Mouse (Mus musculus) layer of hippocampus, adult 6 months (tissue): Measurements from ENCODE around the gene Camta1. TPM values are rescaled to one million over a fixed set of nuclear protein-coding genes. Genes with fewer than 3 reads are reported as not detected.

Experiments used
- long read RNA-seq, 2 experiments: library from polyadenylated mRNA; unstranded; transcript quantifications; one replicate each; pipeline ENCODE4 v2.0.0; 2019 to 2020
- polyA plus RNA-seq: library from polyadenylated mRNA; unstranded; fragments of <200 nt; fragmentation: Nextera tagmentation; gene quantifications from 2 replicates; pipeline ENCODE4 v1.2.3, GENCODE M21; 2021

Camta1 gene
- 135 and 152 TPM in 2 replicates for polyA plus RNA-seq
- long read RNA-seq, experiment 1, full-length matches to known transcripts = 25 of 220 reads
- long read RNA-seq, experiment 1, partial matches to known transcripts = 95 of 220 reads
- long read RNA-seq, experiment 1, other reads (novel, unspliced or antisense) = 100 of 220 reads
- long read RNA-seq, experiment 2, full-length matches to known transcripts = 18 of 1,060 reads
- long read RNA-seq, experiment 2, partial matches to known transcripts = 194 of 1,060 reads
- long read RNA-seq, experiment 2, other reads (novel, unspliced or antisense) = 848 of 1,060 reads

DNA sequence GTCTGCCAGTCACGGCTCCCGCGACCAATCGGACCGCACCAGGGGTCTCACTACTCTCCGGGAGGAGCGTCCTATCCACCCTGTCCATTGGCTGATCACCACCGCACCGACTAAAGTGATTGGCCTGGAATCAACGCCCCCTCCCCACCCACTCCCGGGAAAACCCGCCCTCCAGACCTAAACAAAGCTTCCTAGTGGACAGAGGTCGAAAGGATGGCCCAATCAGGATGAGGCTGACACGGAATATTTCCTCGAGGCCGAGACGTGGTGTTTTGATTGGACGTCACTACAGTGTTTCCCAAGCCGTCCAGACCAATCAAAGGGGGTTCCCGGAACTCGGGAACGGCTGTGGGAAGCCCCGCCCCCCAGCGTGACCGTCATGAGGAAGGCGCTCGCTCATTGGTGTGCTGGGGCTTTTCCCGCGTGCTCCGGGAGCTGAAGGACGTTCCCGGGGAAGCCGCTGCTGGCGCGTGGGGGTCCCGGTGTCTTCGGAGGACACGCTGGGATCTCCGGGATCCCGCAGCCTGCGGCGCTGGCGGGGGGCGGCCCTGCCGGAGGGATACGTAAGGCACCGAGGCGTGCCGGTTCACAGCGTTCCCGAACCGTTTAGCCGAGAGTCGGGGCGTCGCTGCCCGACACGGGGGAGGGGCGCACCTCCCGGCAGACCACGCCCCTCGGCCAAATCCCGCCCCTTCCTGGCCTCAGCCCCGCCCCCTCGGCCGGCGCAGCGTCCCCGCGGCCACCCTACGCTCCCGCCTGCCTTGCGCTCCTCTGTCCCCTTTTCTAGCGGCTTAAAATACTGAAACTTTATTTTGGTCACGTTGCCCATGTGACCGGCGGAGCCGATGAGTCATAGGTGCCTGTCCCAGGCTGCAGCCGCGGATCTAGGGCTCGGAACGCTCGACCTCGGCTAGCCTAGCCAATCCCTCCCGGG, at the start of gene Camta1:
Camta1 (minus strand) TSS at position 71 of the 934 bp plus-strand sequence.

GRCm38 (mm10) chr4:151089270-151089669, 772.4 kb downstream of the Camta1 start, which contains the start of gene Gm13090:
TSS of gene Gm13090 (plus strand) at chr4:151089570.

GRCm38 (mm10) chr4:151057347-151058321, 804.0 kb downstream of the Camta1 start, which contains the start of gene Vamp3:
TSS of gene Vamp3 (minus strand) at chr4:151057963.

DNA sequence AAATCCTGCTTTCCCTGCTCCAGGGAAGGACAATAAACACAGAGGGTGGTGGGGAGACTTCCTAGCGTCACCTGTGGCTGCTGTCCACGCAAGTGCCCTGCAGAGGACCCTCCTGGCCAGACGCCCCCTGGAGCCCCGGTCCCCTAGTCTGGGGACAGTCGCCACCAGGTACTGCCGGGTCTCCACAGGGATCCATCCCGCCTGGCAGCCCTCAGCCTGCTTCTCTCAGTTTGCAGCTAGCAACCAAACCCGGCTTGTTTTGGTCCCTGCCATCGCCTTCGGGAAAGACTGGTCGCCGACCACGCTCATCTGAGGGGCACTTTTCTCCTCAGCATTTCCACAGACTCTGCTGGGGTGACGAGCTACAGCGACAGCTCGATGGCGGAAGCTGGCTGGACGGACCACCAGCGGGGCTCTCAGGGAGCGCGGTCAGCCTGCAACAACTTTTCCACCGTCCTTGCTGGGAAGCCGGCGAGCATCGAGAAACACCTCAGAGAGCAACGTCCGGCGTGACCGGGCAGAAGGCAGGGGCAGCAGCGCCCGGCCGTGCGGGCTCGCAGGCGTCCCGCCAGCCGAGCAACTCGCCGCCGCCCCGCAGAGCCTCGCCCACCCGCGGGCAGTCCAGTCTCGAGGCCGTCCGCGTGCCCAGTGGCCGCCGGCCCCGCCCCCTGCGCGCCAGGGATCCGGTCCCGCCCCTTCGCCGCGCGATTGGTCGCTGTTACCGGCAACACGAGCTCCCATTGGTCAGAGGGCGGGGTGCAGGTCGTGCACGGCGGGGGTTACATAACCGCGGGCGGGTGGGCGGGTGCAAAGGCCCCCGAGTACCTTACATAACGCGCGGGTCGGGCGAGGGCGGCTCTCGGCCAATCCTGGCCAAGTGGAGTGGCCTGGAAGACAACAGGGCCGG, 817.4 kb downstream of the Camta1 start, which contains the start of gene Per3:
Per3 (minus strand) TSS at position 629 of the 907 bp plus-strand sequence.

DNA sequence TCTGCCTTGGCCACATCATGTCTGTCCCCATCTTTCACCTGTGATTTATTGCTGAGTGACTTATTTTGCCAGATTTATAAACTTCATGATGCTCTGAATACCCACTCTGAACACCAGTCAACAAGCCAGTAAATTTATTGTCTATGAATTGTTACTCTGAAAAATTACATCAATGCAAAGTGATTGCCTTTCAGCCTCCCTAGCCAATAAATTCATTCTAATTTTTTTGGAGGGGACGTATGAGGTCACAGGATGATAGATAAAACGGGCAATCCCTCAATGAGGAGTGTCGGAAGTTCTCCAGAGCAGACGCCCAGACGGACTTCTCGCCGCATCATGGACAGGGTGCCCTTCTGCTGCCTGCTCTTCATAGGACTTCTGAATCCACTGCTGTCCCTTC, 864.9 kb downstream of the Camta1 start, which contains the start of gene Uts2:
Uts2 (plus strand) TSS at position 301 of the 400 bp plus-strand sequence.

DNA sequence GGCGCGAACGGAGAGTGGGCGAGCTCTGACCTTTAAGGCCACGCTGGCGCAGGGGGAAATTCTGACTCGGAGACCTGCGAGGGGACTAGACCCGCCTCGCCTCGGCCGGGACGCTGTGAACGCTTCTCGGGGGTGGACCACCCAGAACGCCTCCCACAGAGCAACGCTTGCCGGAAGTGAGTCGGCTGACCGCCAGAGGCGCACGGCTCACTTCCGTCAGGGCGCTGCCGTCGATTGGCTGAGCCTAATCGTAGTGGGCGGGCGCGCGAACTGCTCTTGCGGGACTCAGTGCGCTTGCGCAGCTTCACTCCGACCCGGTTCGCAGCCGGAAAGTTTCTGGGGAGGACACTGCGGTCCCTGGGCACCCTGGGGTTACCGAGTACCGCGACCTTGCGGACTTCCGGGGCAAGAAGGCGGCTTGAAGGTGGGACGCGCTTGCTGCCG, 947.4 kb downstream of the Camta1 start, which contains the start of the genes Park7 and Tnfrsf9:
Park7 (minus strand) TSS at position 148 of the 444 bp plus-strand sequence.
Tnfrsf9 (plus strand) TSS at position 273 of the 444 bp plus-strand sequence.

Other genes with a start within 250 kb of the Camta1 start
- gene Dnajc11, start 71.8 kb upstream of the Camta1 start, polyA plus RNA-seq = 37.8 and 40.3 TPM in 2 replicates
- 23.8 and 23.9 TPM in 2 replicates for gene Thap3, start 127.1 kb upstream of the Camta1 start, polyA plus RNA-seq
- 6.2 and 6.8 TPM in 2 replicates for gene Phf13, start 134.4 kb upstream of the Camta1 start, polyA plus RNA-seq
- gene Klhl21, start 146.9 kb upstream of the Camta1 start, polyA plus RNA-seq = 7.6 and 9.5 TPM in 2 replicates
- gene Zbtb48, start 165.8 kb upstream of the Camta1 start, polyA plus RNA-seq = 5.4 and 8.7 TPM in 2 replicates
- gene Tas1r1, start 176.7 kb upstream of the Camta1 start, polyA plus RNA-seq = 0.14 TPM in 1 of 2 replicates, not detected in the other
- gene Nol9, start 177.4 kb upstream of the Camta1 start, polyA plus RNA-seq = 8.0 and 10.4 TPM in 2 replicates
- 16.8 and 20.8 TPM in 2 replicates for gene Plekhg5, start 210.6 kb upstream of the Camta1 start, polyA plus RNA-seq